Mouse (Mus musculus): ENCODE results near the gene F11r.

DNA sequence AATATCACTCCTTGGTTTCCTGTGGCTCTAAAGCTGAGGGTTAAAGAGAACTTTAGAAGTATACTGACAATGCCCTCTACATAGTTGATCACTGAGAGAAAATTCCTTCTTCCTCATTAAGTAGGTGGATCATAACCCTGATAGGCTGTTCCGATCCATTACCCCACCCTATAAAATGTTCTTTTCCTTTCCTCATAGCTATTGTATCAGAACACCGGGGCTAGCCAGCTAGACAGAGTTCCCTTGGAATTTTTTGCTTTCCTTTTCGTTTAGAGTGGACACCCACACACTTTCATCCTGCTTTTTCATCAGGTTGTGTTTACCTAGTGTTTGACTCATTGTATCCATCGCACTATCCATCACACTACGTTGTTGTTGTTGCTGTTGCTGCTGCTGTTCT is 12.7 kb upstream of the F11r start:
- TF ChIP-seq ZMIZ1 (IDR thresholded peaks at IDR 0.05; ENCODE audit: low read depth, low read length), result no peak
- TF ChIP-seq CTCF (conservative IDR thresholded peaks at IDR 0.05 in 1 of 2, IDR thresholded peaks at IDR 0.05 in 1 of 2; ENCODE audit: low read depth in 2 of 2, low read length in 2 of 2), result no peak
- no peak for TF ChIP-seq POLR2A (IDR thresholded peaks at IDR 0.05; ENCODE audit: low read depth, low read length)
- TF ChIP-seq MAFK (IDR thresholded peaks at IDR 0.05; ENCODE audit: insufficient replicate concordance, low read length), result no peak
- TF ChIP-seq ETS1 (conservative IDR thresholded peaks at IDR 0.05; ENCODE audit: low read depth, low read length), result no peak
- no peak for TF ChIP-seq EP300 (IDR thresholded peaks at IDR 0.05; ENCODE audit: low read length)
- TF ChIP-seq MAZ (IDR thresholded peaks at IDR 0.05; ENCODE audit: low read depth, low read length), result no peak
- no peak for TF ChIP-seq MEF2A (IDR thresholded peaks at IDR 0.05; ENCODE audit: borderline replicate concordance, low read depth, low read length)
- TF ChIP-seq JUND (conservative IDR thresholded peaks at IDR 0.05; ENCODE audit: low read depth, low read length), result no peak
- TF ChIP-seq RAD21 (IDR thresholded peaks at IDR 0.05; ENCODE audit: low read depth, low read length), result no peak
- TF ChIP-seq MAX (IDR thresholded peaks at IDR 0.05; ENCODE audit: low read length), result no peak
